In the genomic region with DNA sequence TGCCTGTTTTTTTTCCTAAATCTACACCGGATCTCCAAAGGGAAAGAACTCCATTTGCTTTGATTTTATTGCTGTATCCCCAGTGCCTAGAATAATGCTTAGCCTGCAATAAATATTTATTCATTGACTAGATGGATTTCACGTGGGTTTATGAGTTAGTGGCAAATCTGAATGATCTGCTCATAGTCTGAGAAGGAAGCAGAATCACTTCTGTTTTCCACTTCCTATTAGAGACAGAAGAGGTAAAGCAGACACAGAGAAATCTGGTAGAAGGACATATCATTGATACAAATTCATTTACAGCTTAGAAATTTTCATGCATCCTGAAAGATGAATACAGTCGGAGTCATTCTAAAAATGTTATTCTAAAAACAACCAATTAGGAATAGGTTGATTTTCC, we compare ENCODE assay signal across 17 mouse cellular contexts. TPM values are rescaled to one million over a fixed set of nuclear protein-coding genes. Genes with fewer than 3 reads are reported as not detected.
"Had no signal": no experiment of that assay in that cellular context is flagged by ENCODE, and none has a peak within 500 bp of the region (broad histone marks: within the 10 kb centered on the region; RNA-seq: fewer than 3 reads in every experiment).

No protein-coding gene starts in this region.

- H3K4me2 ChIP-seq: lung, embryonic 15.5 days; midbrain, embryonic 11.5 days; midbrain, embryonic 13.5 days; midbrain, embryonic 15.5 days; neural tube, embryonic 12.5 days had no signal

- H3K36me3 ChIP-seq: lung, embryonic 15.5 days; midbrain, embryonic 13.5 days; midbrain, embryonic 15.5 days; neural tube, embryonic 12.5 days had no signal

- H3K9me3 ChIP-seq: lung, embryonic 15.5 days; megakaryocyte, embryonic 14.5 days; midbrain, embryonic 13.5 days; midbrain, embryonic 15.5 days; neural tube, embryonic 12.5 days had no signal

- ATAC-seq: liver, postnatal 0 days; lung, postnatal 0 days; midbrain, embryonic 13.5 days; midbrain, embryonic 15.5 days had no signal

- H3K4me1 ChIP-seq: midbrain, embryonic 13.5 days; midbrain, embryonic 15.5 days; neural tube, embryonic 12.5 days had no signal

- DNase-seq: liver, postnatal 0 days; lung, adult 2 months; lung, postnatal 14 days; lung, postnatal 36 days; right cerebral cortex, postnatal 14 days; thymus, adult 18-20 months; thymus, postnatal 14 days; thymus, postnatal 36 days had no signal

- H3K9ac ChIP-seq: liver, postnatal 0 days; lung, embryonic 15.5 days; midbrain, embryonic 13.5 days; midbrain, embryonic 15.5 days; neural tube, embryonic 12.5 days had no signal

- H3K27ac ChIP-seq: lung, embryonic 15.5 days; macrophage; midbrain, embryonic 13.5 days; midbrain, embryonic 15.5 days; neural tube, embryonic 12.5 days had no signal

- H3K27me3 ChIP-seq: lung, embryonic 15.5 days; megakaryocyte, embryonic 14.5 days; midbrain, embryonic 13.5 days; midbrain, embryonic 15.5 days; neural tube, embryonic 12.5 days had no signal

- H3K4me3 ChIP-seq: lung, embryonic 15.5 days; megakaryocyte, embryonic 14.5 days; midbrain, embryonic 13.5 days; midbrain, embryonic 15.5 days; neural tube, embryonic 12.5 days had no signal

RNA-seq across cellular contexts. Expression of gene Cd28, which starts 56.6 kb away (rescaled TPM):
- total RNA-seq: midbrain, postnatal 0 days had no signal
